Mouse (Mus musculus): Measurements from ENCODE around the gene Cst7. TPM values are rescaled to one million over a fixed set of nuclear protein-coding genes. Genes with fewer than 3 reads are reported as not detected.

Gene Cst7
- polyA plus RNA-seq, 1 experiment: 11.1 TPM

- Histone ChIP-seq H3K27ac (ENCODE audit: control insufficient read depth, insufficient read depth, low read length) (no peak overlapping the region), H3K27me3 (ENCODE audit: control insufficient read depth, insufficient read depth, low read length) (no peaks in the 10 kb centered on the region), H3K36me3 (ENCODE audit: control insufficient read depth, insufficient read depth, low read length) (no peaks in the 10 kb centered on the region), H3K4me3 (ENCODE audit: control insufficient read depth, insufficient read depth, low read length) (no peak overlapping the region), H3K4me1 (replicated peaks; ENCODE audit: control insufficient read depth, insufficient read depth, low read length) (peaks cover 13% of the 10 kb centered on the region)
- 97% methylated on average over 3 of the region's 3 CpGs for WGBS
- DNase-seq: no peak
- TF ChIP-seq POLR2A (IDR thresholded peaks at IDR 0.05; ENCODE audit: control insufficient read depth, extremely low read depth, insufficient read depth, low read length, poor library complexity): no peak
- no peak for TF ChIP-seq CTCF (IDR thresholded peaks at IDR 0.05; ENCODE audit: borderline replicate concordance, control insufficient read depth, extremely low read depth, insufficient read depth, low read length, poor library complexity)
Observed at GRCm38 (mm10) chr2:150572463-150572862, 2.2 kb downstream of the Cst7 start.

GRCm38 (mm10) chr2:150576256-150576655 lies 6.0 kb downstream of the Cst7 start:
- DNase-seq: no peak
- no peak overlapping the region for H3K27ac ChIP-seq (ENCODE audit: control insufficient read depth, insufficient read depth, low read length)
- H3K36me3 ChIP-seq (ENCODE audit: control insufficient read depth, insufficient read depth, low read length): no peaks in the 10 kb centered on the region
- no peak overlapping the region for H3K4me3 ChIP-seq (ENCODE audit: control insufficient read depth, insufficient read depth, low read length)
- TF ChIP-seq CTCF (IDR thresholded peaks at IDR 0.05; ENCODE audit: borderline replicate concordance, control insufficient read depth, extremely low read depth, insufficient read depth, low read length, poor library complexity): no peak
- no peak for TF ChIP-seq POLR2A (IDR thresholded peaks at IDR 0.05; ENCODE audit: control insufficient read depth, extremely low read depth, insufficient read depth, low read length, poor library complexity)
- H3K4me1 ChIP-seq (replicated peaks; ENCODE audit: control insufficient read depth, insufficient read depth, low read length): peaks cover 21% of the 10 kb centered on the region
- 100% methylated on average over 1 of the region's 1 CpGs for WGBS
- no peaks in the 10 kb centered on the region for H3K27me3 ChIP-seq (ENCODE audit: control insufficient read depth, insufficient read depth, low read length)

GRCm38 (mm10) chr2:150578603-150579002 lies 8.4 kb downstream of the Cst7 start:
- TF ChIP-seq POLR2A (IDR thresholded peaks at IDR 0.05; ENCODE audit: control insufficient read depth, extremely low read depth, insufficient read depth, low read length, poor library complexity) (no peak), CTCF (IDR thresholded peaks at IDR 0.05; ENCODE audit: borderline replicate concordance, control insufficient read depth, extremely low read depth, insufficient read depth, low read length, poor library complexity) (no peak)
- Histone ChIP-seq H3K27ac (ENCODE audit: control insufficient read depth, insufficient read depth, low read length) (peak overlapping the region; percentile 84), H3K27me3 (ENCODE audit: control insufficient read depth, insufficient read depth, low read length) (no peaks in the 10 kb centered on the region), H3K4me1 (replicated peaks; ENCODE audit: control insufficient read depth, insufficient read depth, low read length) (peaks cover 21% of the 10 kb centered on the region), H3K4me3 (ENCODE audit: control insufficient read depth, insufficient read depth, low read length) (no peak overlapping the region), H3K36me3 (ENCODE audit: control insufficient read depth, insufficient read depth, low read length) (peaks cover 4% of the 10 kb centered on the region; the same call in 1 of the 2 replicates)
- peak; percentile 54 for DNase-seq
- 20% methylated on average over 5 of the region's 5 CpGs for WGBS

- Histone ChIP-seq H3K27me3 (ENCODE audit: control insufficient read depth, insufficient read depth, low read length) (no peaks in the 10 kb centered on the region), H3K27ac (ENCODE audit: control insufficient read depth, insufficient read depth, low read length) (no peak overlapping the region), H3K36me3 (ENCODE audit: control insufficient read depth, insufficient read depth, low read length) (peaks cover 6% of the 10 kb centered on the region; the same call in 1 of the 2 replicates), H3K4me1 (replicated peaks; ENCODE audit: control insufficient read depth, insufficient read depth, low read length) (peaks cover 21% of the 10 kb centered on the region), H3K4me3 (ENCODE audit: control insufficient read depth, insufficient read depth, low read length) (no peak overlapping the region)
- TF ChIP-seq CTCF (IDR thresholded peaks at IDR 0.05; ENCODE audit: borderline replicate concordance, control insufficient read depth, extremely low read depth, insufficient read depth, low read length, poor library complexity) (no peak), POLR2A (IDR thresholded peaks at IDR 0.05; ENCODE audit: control insufficient read depth, extremely low read depth, insufficient read depth, low read length, poor library complexity) (no peak)
- DNase-seq: no peak
- 95% methylated on average over 1 of the region's 1 CpGs for WGBS
Observed at GRCm38 (mm10) chr2:150579628-150580027, 9.4 kb downstream of the Cst7 start.

GRCm38 (mm10) chr2:150589076-150589475 lies 18.9 kb downstream of the Cst7 start:
- no peak for DNase-seq
- H3K27ac ChIP-seq (ENCODE audit: control insufficient read depth, insufficient read depth, low read length): no peak overlapping the region
- WGBS: 97% methylated on average over 11 of the region's 11 CpGs
- no peak overlapping the region for H3K4me3 ChIP-seq (ENCODE audit: control insufficient read depth, insufficient read depth, low read length)
- no peaks in the 10 kb centered on the region for H3K27me3 ChIP-seq (ENCODE audit: control insufficient read depth, insufficient read depth, low read length)
- H3K4me1 ChIP-seq (replicated peaks; ENCODE audit: control insufficient read depth, insufficient read depth, low read length): 0 out of 2 replicates have a peak, but pooled peaks cover 3% of the 10 kb centered on the region
- H3K36me3 ChIP-seq (ENCODE audit: control insufficient read depth, insufficient read depth, low read length): peaks cover 18% of the 10 kb centered on the region
- TF ChIP-seq POLR2A (IDR thresholded peaks at IDR 0.05; ENCODE audit: control insufficient read depth, extremely low read depth, insufficient read depth, low read length, poor library complexity) (no peak), CTCF (IDR thresholded peaks at IDR 0.05; ENCODE audit: borderline replicate concordance, control insufficient read depth, extremely low read depth, insufficient read depth, low read length, poor library complexity) (no peak)

- H3K4me1 ChIP-seq (replicated peaks; ENCODE audit: control insufficient read depth, insufficient read depth, low read length): 0 out of 2 replicates have a peak, but pooled peaks cover 3% of the 10 kb centered on the region
- no peak overlapping the region for H3K4me3 ChIP-seq (ENCODE audit: control insufficient read depth, insufficient read depth, low read length)
- no peaks in the 10 kb centered on the region for H3K36me3 ChIP-seq (ENCODE audit: control insufficient read depth, insufficient read depth, low read length)
- no peaks in the 10 kb centered on the region for H3K27me3 ChIP-seq (ENCODE audit: control insufficient read depth, insufficient read depth, low read length)
- TF ChIP-seq POLR2A (IDR thresholded peaks at IDR 0.05; ENCODE audit: control insufficient read depth, extremely low read depth, insufficient read depth, low read length, poor library complexity) (no peak), CTCF (IDR thresholded peaks at IDR 0.05; ENCODE audit: borderline replicate concordance, control insufficient read depth, extremely low read depth, insufficient read depth, low read length, poor library complexity) (no peak)
- no peak for DNase-seq
- H3K27ac ChIP-seq (ENCODE audit: control insufficient read depth, insufficient read depth, low read length): no peak overlapping the region
- WGBS: 94% methylated on average over 3 of the region's 3 CpGs
Observed at GRCm38 (mm10) chr2:150595411-150596190, 25.4 kb downstream of the Cst7 start.
